Mouse (Mus musculus): ENCODE measurements around the gene Gm3776.
"Not testable (repeated sequence)": the region's sequence is repeated elsewhere in the genome, so short reads cannot be mapped to it uniquely, and the experiment has no call there.

Gene Gm3776

GRCm38 (mm10) chr9:78293683-78294082 lies 36.8 kb downstream of the Gm3776 start:
- not testable (repeated sequence) for DNase-seq

GRCm38 (mm10) chr9:78294781-78295180 lies 37.9 kb downstream of the Gm3776 start:
- not testable (repeated sequence) for DNase-seq

- peak; percentile 65 for DNase-seq
Observed at GRCm38 (mm10) chr9:78296089-78296488, 39.2 kb downstream of the Gm3776 start.

GRCm38 (mm10) chr9:78298232-78298631 lies 41.3 kb downstream of the Gm3776 start:
- no peak for DNase-seq

- not testable (repeated sequence) for DNase-seq
Observed at GRCm38 (mm10) chr9:78299143-78299542, 42.2 kb downstream of the Gm3776 start.

- DNase-seq = not testable (repeated sequence)
Observed at GRCm38 (mm10) chr9:78308122-78308521, 51.2 kb downstream of the Gm3776 start.

- no peak for DNase-seq
Observed at GRCm38 (mm10) chr9:78314696-78315095, 57.8 kb downstream of the Gm3776 start, which contains the start of gene Omt2a. TSS of gene Omt2a (minus strand) at chr9:78314796.

All from kidney, postnatal 10 days (tissue).